Mouse (Mus musculus) lung, adult 2 months (tissue): ENCODE data around the gene Sel1l.

ENCODE experiments used
- CTCF ChIP-seq: fragments of 200-500 bp; IDR thresholded peaks from 2 replicates; pipeline ENCODE4 v1.5.1; 2011; ENCODE audit warnings: mild to moderate bottlenecking, low read length, control low read depth; ENCODE audit not compliant: insufficient read depth
- POLR2A ChIP-seq: fragments of 200-500 bp; IDR thresholded peaks from 2 replicates; pipeline ENCODE4 v1.6.1; 2011; ENCODE audit warnings: low read depth, mild to moderate bottlenecking, control low read depth, low read length, borderline replicate concordance; ENCODE audit errors: extremely low read depth

DNA sequence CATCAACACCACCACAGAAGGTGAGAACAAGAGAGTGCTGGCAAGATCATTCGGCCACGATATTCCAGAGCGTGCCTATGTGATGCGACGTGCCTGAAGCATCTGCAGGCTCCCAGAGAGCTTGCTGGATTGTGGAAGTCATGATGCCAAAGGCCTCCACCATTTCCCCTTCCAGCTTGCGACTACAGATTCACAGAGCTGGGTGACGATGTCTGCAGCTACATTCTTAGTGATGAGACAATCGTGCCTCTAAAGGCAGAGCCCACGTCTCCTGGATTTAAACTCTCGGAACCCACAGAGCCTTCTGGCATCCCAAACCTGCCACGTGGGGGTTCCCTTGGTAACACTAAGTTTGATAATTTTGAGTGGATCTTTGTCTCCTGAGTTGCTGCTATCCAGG, 21.7 kb upstream of the Sel1l start:
- TF ChIP-seq POLR2A (no peak), CTCF (no peak)
